Mouse (Mus musculus): ENCODE measurements around the gene L3mbtl4. TPM values are rescaled to one million over a fixed set of nuclear protein-coding genes. Genes with fewer than 3 reads are reported as not detected.

L3mbtl4 gene
- polyA plus RNA-seq, 3 experiments from 2014 or later: 0.17 TPM; not detected in 2

GRCm38 (mm10) chr17:68666528-68666927, 392.9 kb downstream of the L3mbtl4 start:
- no peak for ATAC-seq

- no peak for ATAC-seq
Measured at GRCm38 (mm10) chr17:68672088-68672504, 398.5 kb downstream of the L3mbtl4 start.

- no peak for ATAC-seq
Measured at GRCm38 (mm10) chr17:68710701-68711100, 437.1 kb downstream of the L3mbtl4 start.

- no peak for ATAC-seq
Measured at GRCm38 (mm10) chr17:68711350-68711749, 437.8 kb downstream of the L3mbtl4 start.

GRCm38 (mm10) chr17:68748296-68748695, 474.7 kb downstream of the L3mbtl4 start:
- no peak for ATAC-seq

GRCm38 (mm10) chr17:68750513-68750912, 476.9 kb downstream of the L3mbtl4 start:
- ATAC-seq: no peak

- ATAC-seq: no peak
Measured at GRCm38 (mm10) chr17:68753112-68753511, 479.5 kb downstream of the L3mbtl4 start.

- no peak for ATAC-seq
Measured at GRCm38 (mm10) chr17:68754789-68755188, 481.2 kb downstream of the L3mbtl4 start.

GRCm38 (mm10) chr17:68758428-68758827, 484.8 kb downstream of the L3mbtl4 start:
- no peak for ATAC-seq

GRCm38 (mm10) chr17:68758936-68759335, 485.3 kb downstream of the L3mbtl4 start:
- no peak for ATAC-seq

GRCm38 (mm10) chr17:68759978-68760377, 486.4 kb downstream of the L3mbtl4 start:
- ATAC-seq: no peak

- ATAC-seq: no peak
Measured at GRCm38 (mm10) chr17:68764329-68764880, 490.8 kb downstream of the L3mbtl4 start.

GRCm38 (mm10) chr17:68769561-68769960, 496.0 kb downstream of the L3mbtl4 start:
- no peak for ATAC-seq

GRCm38 (mm10) chr17:68771046-68771750, 497.6 kb downstream of the L3mbtl4 start:
- no peak for ATAC-seq

- no peak for ATAC-seq
Measured at GRCm38 (mm10) chr17:68793741-68794140, 520.1 kb downstream of the L3mbtl4 start.

- ATAC-seq: no peak
Measured at GRCm38 (mm10) chr17:68826323-68826722, 552.7 kb downstream of the L3mbtl4 start, which contains the start of gene Tmem200c. Gene Tmem200c, plus strand, starts transcription at chr17:68826623.

All from inflammation-experienced regulatory T-cells, adult 6 months (primary cell).